Mouse (Mus musculus): ENCODE results near the gene Rusc2.

DNA sequence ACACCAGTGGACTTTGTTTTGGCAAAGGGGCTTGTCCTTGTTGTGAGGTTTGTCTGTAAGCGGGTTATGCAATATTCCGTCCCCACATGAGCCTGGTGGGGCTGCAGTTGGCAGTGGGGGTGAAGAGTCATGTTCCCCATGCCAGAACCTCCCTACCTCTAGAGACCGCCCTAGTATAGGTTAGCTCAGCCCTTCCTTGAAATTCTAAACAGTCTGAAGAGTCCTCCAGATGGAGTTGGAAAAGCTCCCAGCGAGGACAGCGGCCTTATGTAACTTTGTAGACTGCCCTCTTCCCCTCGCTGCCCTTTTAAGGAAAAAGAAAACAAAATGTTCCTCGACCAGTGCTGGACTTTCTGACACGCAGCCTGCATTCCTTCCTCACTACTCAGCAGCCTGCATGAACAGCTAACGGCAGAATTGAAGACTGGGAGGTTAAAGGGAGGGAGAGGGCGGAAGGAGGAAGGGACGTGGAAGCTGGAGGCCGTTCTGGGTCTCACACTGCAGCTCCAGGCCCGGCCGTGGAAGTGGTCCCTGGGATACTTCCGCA, 12.6 kb downstream of the Rusc2 start:
- TF ChIP-seq POLR2A (IDR thresholded peaks at IDR 0.05; ENCODE audit: insufficient read depth, low read depth, low read length): no peak
- TF ChIP-seq CTCF (IDR thresholded peaks at IDR 0.05; ENCODE audit: insufficient read depth, low read depth, low read length): no peak

Measured in olfactory bulb, adult 2 months (tissue).